Mouse (Mus musculus) adrenal gland, postnatal 25 days (tissue): Measurements from ENCODE around the gene Dcaf17. TPM values are rescaled to one million over a fixed set of nuclear protein-coding genes. Genes with fewer than 3 reads are reported as not detected.
A peak's percentile ranks its signal among the peaks of the same experiment; 100 is the strongest.

Source experiments
- DNase-seq: peaks from one replicate; pipeline ENCODE4 v3.0.0; 2021; ENCODE audit warnings: mixed read lengths
- total RNA-seq: library from RNA; stranded (reverse); gene quantifications from 2 replicates; pipeline ENCODE4 v1.2.3, GENCODE M21; 2021

The Dcaf17 gene
- total RNA-seq, 1 experiment from 2014 or later: 21.9 TPM

DNA sequence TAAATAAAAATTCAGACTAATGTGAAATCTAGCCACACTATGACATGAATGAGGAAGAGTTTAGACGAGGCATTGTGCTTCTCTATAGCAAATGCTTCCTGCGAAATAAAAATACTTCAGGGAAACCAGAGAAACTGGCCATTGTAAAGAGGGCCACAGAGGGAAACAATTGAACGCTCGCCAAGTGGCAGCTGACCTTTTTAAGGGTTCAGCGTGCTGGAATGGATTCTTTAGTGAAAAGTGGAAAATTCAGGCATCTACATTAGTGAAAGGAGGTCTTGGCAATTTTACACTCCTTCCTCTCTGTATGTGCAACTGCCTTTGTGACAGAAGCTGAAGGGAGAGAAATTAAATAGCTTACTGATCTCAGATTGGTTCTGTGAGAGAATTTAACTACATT lies 66.3 kb downstream of the Dcaf17 start:
- no peak for DNase-seq

DNA sequence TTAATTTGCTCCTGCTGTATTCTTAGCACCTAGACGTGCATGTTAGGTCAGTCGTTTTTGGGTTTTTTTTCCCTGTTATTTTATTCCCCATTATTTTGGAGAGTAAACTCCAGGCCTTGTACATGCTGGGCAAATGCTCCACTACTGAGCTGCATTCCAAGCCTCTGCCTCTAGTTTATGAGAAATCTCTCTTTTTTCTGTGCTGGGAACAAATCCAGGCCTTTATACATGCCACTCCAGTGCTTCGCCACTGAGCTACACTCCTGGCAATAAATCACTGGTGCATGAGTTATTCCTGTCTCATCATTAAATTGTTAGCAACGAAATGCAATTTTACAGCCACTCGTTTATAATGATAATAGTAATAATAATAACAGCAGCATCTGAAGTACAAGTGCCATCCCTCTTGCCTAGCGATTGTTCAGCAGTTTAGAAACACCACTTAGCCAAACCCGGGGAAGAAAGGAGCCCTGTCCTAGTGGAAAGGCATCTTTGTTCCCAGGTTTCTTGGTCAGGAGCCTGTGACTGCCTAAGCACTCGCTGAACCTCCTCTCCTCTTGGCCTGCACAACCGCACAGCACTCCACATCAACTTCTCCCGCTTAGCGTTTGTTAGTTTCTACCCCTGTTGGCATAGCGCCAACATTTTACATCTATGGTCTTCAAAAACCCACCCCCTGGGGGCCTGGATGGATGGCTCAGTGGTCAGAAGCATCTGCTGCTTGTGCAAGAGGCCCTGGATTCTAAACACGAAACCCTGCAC lies 67.3 kb downstream of the Dcaf17 start:
- no peak for DNase-seq

DNA sequence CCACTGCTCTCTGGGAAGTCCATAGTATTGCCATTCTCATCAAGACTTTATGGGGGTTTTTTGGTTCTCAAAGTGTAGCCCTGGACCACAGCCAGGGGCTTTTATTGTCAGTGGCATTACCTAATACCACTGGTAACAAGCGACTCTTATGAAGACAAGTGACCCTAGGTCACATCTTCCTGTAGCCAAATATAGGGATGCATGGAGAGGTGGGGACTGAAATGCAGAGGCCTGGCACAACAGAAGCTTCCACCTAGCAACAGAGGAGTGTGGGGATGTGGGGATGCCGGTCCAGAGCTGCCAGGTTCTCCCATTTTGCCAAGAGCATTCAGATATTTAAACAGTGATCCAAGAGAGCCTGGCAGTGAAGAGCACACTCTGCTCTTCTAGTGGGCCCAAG lies 68.5 kb downstream of the Dcaf17 start:
- no peak for DNase-seq

DNA sequence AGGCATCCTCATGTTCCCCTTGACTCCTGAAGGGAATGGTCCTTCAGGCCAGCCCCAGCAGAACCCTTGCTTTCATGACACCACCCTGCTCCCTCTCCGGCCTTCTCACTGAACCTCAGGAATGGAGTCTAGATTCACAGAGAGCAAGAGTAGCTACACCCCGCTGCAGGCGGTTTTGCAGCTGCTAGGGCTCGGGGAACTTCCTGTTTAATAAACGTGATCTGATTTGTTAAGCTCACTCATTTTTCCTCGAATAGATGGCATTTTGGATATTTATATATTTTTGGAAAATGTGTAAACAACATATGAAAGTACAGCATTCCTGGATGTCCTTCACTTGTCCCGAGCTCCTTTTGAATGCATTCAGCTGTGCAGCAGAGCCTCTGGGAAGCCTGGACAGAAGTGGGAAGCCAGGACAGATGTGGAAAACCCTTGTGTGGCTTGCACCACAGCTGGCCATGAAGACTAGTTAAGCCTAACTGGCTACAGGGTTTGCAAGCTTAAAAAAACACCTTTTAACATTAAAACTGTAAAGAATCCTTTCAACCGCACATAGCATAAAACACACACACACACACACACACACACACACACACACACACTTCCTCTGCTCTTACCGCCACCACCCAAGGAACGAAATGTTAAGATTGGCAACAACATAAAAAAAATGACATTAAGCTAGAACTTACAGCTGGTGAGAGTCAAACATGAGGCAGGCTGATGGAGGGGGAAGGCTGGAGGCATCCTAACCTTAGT lies 72.8 kb downstream of the Dcaf17 start:
- no peak for DNase-seq

DNA sequence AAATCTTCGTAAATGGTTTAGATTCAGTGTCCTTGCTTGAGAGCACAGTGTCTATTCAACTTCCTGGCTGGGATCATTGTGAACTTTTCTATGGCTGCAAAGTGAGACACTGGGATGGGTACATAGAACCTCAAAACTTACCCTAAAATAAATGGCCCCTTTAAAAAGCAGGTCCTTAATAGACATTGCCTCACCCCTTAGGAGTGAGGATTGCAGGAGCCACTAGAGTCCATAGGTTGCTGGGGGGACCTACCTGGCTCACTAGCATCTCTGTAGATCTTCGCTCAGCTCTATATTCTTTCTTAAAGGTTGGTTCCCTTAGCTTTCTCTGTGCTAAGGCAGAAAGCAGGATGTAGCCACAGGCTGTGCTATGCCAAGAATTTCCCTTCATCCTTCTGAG lies 75.2 kb downstream of the Dcaf17 start:
- DNase-seq: no peak

DNA sequence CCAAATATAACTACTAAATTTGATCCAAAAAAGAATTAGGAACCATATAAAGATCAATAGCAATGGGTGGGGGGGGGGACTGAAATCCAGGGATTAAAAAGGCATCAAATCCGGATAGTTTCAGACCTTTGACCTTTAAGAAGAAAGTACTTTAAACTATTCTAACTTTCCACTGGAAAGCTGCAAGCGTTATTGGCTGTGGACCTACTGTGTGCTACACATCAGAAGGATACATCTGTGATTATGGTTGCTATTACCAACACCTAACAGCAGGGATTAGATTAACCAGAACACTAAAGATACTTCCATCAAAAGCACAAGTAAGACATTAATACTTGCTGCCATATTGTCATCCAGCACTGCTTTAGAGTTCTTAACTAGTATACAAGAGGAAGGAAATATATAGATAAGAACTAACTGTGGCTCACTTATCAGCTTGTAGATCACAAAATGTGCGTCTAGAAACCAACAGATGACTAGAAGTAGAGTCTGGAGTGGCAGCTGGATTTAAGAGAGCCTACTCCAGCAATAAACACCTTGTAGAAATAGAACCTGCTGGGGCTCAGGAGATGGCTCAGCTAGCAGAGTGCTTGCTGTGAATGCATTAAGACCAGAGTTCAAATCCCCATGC lies 76.9 kb downstream of the Dcaf17 start:
- DNase-seq: no peak

DNA sequence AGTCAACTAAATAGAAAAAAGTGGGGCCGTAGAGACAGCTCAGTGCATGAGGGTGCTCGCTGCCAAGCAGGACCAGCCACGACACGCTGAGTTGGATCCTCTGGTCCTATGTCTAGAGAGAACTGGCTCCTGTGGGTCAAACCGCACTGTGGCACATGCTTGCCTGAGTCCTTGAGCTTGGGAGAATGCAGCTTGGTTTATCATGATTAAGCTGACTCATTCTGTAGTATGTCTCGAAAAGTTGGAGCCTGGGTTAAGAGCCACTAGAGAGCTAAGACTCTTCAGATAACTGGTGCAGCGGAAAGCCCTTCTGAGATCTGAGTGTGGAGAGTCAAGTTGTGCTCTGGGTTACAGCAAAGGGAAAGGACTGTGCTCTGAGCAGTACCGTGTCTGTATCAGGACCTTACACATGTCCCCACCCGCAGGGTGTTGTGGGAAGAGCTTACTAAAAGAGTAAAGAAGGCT lies 78.9 kb downstream of the Dcaf17 start:
- DNase-seq: peak; percentile 17

DNA sequence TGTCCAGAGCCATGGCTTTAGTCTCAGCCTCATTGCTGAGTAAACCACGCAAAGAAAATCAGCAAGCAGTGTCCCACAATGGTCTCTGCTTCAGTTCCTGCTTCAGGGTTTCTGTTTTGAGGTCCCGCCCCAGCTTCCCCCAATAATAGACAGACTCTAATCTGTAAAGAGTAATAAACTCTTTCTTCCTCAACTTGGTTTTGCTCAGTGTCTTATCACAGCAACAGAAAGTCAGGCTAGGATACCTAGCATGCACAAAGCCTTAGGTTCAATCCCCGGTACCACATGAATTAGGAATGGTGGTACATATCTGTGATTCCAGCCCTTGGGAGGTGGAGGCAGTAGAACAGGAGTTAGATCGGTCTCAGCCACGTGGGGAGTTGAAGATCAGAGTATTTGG lies 79.7 kb downstream of the Dcaf17 start:
- DNase-seq: no peak

DNA sequence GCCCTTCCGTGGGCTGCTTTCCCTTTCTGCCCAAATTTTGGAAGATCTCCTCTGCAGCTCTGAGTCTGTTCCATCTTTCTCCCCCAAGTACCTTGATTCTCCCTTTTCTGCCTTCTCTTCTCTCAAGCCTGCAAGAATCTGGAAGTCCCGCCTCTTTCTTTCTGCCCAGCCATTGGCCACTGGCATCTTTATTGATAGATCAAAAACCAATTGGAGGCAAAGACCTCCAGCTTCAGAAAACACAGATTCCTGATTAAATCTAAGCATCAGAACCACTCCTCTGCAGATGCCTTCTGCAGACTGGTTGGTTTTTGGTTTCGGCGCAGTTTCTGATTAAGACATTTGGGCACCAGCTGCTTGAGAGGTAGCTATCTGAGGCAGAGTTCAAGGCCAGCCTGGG lies 85.5 kb downstream of the Dcaf17 start:
- DNase-seq: no peak

DNA sequence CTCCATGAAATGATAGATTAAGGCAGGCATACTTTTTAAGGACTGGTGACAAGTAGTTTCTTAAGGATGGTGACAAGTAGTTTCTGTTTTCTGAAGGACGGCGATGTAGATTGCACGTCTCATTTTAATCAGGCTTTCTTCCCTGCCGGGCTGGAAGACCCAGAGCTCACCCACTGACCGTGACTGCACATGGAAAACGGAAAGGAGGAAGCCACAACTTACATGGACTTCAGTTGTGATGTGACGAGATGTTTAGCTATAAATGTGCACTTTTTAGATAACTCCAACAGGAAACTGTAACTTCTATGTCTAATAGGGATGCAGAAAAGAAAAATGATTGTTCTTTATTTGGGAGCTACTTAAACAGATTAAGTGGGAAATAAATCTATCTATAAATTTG lies 87.3 kb downstream of the Dcaf17 start:
- DNase-seq: no peak

DNA sequence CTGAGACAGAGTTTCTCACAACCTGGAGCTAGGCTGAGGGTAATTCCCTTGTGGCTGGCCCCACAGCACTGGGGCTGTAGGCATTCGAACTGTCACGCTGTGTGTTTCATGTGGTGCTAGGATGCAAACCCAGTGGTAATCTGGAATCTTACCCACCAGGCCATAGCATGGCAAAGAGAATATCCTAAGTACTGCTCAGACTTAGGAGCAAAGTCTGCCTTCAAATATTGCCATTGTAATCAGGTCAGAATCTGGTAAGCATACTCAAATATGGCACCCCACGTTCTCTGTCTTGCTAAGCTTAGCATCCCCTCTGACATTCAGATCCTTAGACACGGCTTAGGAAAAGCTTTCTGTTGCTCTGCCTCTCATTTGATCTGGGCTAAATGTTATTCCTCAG lies 90.7 kb downstream of the Dcaf17 start:
- DNase-seq: no peak

DNA sequence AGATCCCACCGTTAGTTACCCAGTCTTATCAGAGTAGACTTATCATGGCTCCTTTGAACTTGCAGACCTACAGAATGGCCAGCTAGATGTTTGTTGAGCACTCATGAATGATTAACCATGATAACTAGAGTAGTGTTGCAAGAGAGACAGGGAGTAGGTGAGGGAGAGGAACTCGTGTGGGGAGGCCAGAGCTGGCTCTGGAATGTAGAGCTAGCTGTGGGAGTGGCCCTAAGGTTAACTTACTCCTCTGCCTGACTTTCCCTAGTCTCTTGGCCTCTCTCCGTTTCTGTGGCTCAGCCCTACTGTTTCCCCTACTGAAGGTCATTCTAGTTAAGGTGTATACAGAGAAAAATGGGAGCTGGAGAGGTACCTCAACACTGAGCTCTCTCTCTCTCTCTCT lies 91.1 kb downstream of the Dcaf17 start:
- DNase-seq: no peak

DNA sequence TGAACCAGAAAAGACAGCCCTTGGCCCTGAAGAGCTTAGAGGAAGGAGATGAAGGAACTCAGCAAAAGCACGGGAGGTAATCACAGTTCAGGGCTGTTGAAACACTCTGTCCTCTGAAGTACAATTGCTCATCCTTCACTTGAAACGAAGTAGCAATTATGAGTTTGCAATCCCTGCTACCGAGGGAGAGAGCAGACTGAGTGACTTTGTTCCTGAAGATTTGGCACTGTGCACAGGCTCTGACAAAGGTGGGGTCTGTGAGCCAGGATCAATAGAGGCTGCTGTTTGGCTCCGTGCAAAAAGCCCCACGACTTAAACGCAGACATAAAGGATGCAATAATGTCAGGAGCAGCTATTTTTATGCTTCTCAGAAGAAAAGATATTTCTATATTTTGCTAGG lies 92.7 kb downstream of the Dcaf17 start:
- DNase-seq: no peak

Other genes with a start within 250 kb of the Dcaf17 start
- 70.8 and 82.7 TPM in 2 replicates for gene Tlk1, start 229.6 kb upstream of the Dcaf17 start, total RNA-seq
- gene Mettl8, start 255 bp downstream of the Dcaf17 start, total RNA-seq: 15.7 and 18.9 TPM in 2 replicates
- gene Cybrd1, start 62.6 kb downstream of the Dcaf17 start, total RNA-seq: 0.48 and 0.58 TPM in 2 replicates
- gene Dync1i2, start 156.4 kb downstream of the Dcaf17 start, total RNA-seq: 100 and 101 TPM in 2 replicates